Mouse (Mus musculus) frontal cortex, postnatal 10 days (tissue): ENCODE results near the gene Imp4.
A peak's percentile ranks its signal among the peaks of the same experiment; 100 is the strongest.
"Not testable (repeated sequence)": the region's sequence is repeated elsewhere in the genome, so short reads cannot be mapped to it uniquely, and the experiment has no call there.

Source experiments
- DNase-seq, 2 experiments: peaks; one replicate each; pipeline ENCODE4 v3.0.0; 2022; ENCODE audit warnings: low spot score in 2 of 2, mixed read lengths in 1 of 2

The Imp4 gene

GRCm38 (mm10) chr1:34439215-34439960, at the start of gene Imp4, which contains the start of gene Ccdc115:
Imp4 (plus strand) TSS chr1:34439851.
Ccdc115 (minus strand) TSS chr1:34439672.
- DNase-seq, result peak; percentile 94

GRCm38 (mm10) chr1:34396321-34396720, 43.3 kb upstream of the Imp4 start:
- no peak for DNase-seq

GRCm38 (mm10) chr1:34399182-34399953, 40.3 kb upstream of the Imp4 start:
- no peak for DNase-seq

- DNase-seq, result no peak
Observed at GRCm38 (mm10) chr1:34428466-34428865, 11.2 kb upstream of the Imp4 start.

GRCm38 (mm10) chr1:34429281-34429680, 10.4 kb upstream of the Imp4 start:
- DNase-seq, result no peak

- DNase-seq, result no peak
Observed at GRCm38 (mm10) chr1:34430981-34431380, 8.7 kb upstream of the Imp4 start.

GRCm38 (mm10) chr1:34431431-34431830, 8.2 kb upstream of the Imp4 start:
- DNase-seq, result no peak

- peak in 1 of 2 experiments; percentile 29 for DNase-seq
Observed at GRCm38 (mm10) chr1:34432411-34432775, 7.3 kb upstream of the Imp4 start.

GRCm38 (mm10) chr1:34432776-34433481, 6.7 kb upstream of the Imp4 start:
- DNase-seq, result no peak

GRCm38 (mm10) chr1:34433891-34434521, 5.6 kb upstream of the Imp4 start:
- no peak for DNase-seq

- peak; percentile 77 to 88 for DNase-seq
Observed at GRCm38 (mm10) chr1:34434660-34435160, 4.9 kb upstream of the Imp4 start.

GRCm38 (mm10) chr1:34435371-34436120, 4.1 kb upstream of the Imp4 start:
- no peak for DNase-seq

- DNase-seq, result no peak
Observed at GRCm38 (mm10) chr1:34436374-34436773, 3.3 kb upstream of the Imp4 start.

GRCm38 (mm10) chr1:34437366-34437765, 2.3 kb upstream of the Imp4 start:
- not testable (repeated sequence) for DNase-seq

GRCm38 (mm10) chr1:34438381-34439051, 1.1 kb upstream of the Imp4 start:
- no peak for DNase-seq

- DNase-seq, result no peak
Observed at GRCm38 (mm10) chr1:34439961-34440630, 445 bp downstream of the Imp4 start.

- DNase-seq, result no peak
Observed at GRCm38 (mm10) chr1:34443124-34443523, 3.5 kb downstream of the Imp4 start.

GRCm38 (mm10) chr1:34458431-34458830, 18.8 kb downstream of the Imp4 start:
- no peak for DNase-seq

- peak; percentile 57 to 83 for DNase-seq
Observed at GRCm38 (mm10) chr1:34459284-34460060, 19.8 kb downstream of the Imp4 start, which contains the start of gene Ptpn18. Ptpn18 (plus strand) TSS chr1:34459762.
